Mouse (Mus musculus) stomach, postnatal 0 days (tissue): ENCODE measurements around the gene Rpl11.

Experiments used
- CTCF ChIP-seq: IDR thresholded peaks from 2 replicates; pipeline ENCODE4 v1.5.1; 2016; ENCODE audit warnings: antibody characterized with exemption, low read depth, mild to moderate bottlenecking, moderate library complexity
- EP300 ChIP-seq: optimal IDR thresholded peaks from 2 replicates; pipeline ENCODE3; 2016; ENCODE audit warnings: antibody characterized with exemption

- TF ChIP-seq EP300 (no peak), CTCF (no peak)
Observed at GRCm38 (mm10) chr4:136016059-136016602, 37.1 kb downstream of the Rpl11 start.
